Mouse (Mus musculus): ENCODE measurements around the gene Gse1. TPM values are rescaled to one million over a fixed set of nuclear protein-coding genes. Genes with fewer than 3 reads are reported as not detected.

The Gse1 gene
- polyA plus RNA-seq, 1 experiment from 2014 or later, result 10.0 TPM

DNA sequence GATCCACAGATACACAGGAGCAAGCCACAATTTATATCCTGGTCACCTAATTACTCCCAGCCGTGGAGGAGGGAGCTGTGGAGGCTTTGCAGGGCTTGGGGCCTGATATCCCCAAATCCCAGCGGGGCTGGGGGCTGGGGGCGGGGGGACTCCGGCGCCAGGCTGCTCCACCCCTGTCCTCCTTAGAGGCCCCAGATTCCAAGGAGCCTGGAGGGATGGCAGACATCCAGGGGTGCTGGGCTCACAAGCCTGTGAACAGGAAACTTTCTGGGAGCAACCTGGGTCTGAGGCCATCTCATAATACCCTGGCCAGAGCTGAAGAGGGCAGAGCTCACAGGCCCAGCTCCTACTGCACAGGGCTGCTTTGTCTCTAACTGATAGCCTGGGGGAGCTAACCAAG lies 54.2 kb downstream of the Gse1 start:
- H3K27me3 ChIP-seq, result peaks cover 7% of the 10 kb centered on the region; the same call in 1 of the 2 replicates
- peak overlapping the region; percentile 23; the same call in 1 of the 2 replicates for H3K27ac ChIP-seq
- no peak overlapping the region for H3K4me3 ChIP-seq (replicated peaks)
- H3K36me3 ChIP-seq, result no peaks in the 10 kb centered on the region
- no peak for ATAC-seq (replicated peaks; ENCODE audit: low FRiP score)
- H3K4me2 ChIP-seq, result no peak overlapping the region
- H3K9ac ChIP-seq, result no peak overlapping the region
- peaks cover 80% of the 10 kb centered on the region for H3K4me1 ChIP-seq
- no peaks in the 10 kb centered on the region for H3K9me3 ChIP-seq (replicated peaks)
- 44% methylated on average over 5 of the region's 5 CpGs for WGBS

DNA sequence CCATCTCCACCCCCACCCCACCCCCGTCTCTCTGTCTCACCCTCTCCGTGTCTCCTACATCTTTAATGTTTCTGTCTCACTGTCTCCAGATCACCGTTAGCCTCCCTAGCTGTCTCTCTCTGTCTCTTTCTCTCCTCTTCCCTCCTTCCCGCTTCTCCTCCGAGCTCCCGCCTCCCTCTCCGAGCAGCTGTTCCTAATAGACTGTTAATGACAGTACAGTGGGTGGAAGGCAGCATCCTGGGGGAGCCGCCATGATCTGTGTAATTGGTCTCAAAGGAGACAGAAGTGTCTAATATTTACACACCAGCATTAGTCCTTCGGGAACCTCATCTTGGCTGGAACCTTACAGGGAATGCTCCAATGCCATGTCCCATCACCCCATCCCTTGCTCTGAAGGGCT lies 56.0 kb downstream of the Gse1 start:
- 28% methylated on average over 9 of the region's 9 CpGs for WGBS
- H3K9ac ChIP-seq, result no peak overlapping the region
- H3K4me3 ChIP-seq (replicated peaks), result no peak overlapping the region
- no peak for ATAC-seq (replicated peaks; ENCODE audit: low FRiP score)
- no peaks in the 10 kb centered on the region for H3K9me3 ChIP-seq (replicated peaks)
- H3K4me1 ChIP-seq, result peaks cover 80% of the 10 kb centered on the region
- no peaks in the 10 kb centered on the region for H3K36me3 ChIP-seq
- peaks cover 7% of the 10 kb centered on the region; the same call in 1 of the 2 replicates for H3K27me3 ChIP-seq
- H3K27ac ChIP-seq, result peak overlapping the region; percentile 68
- no peak overlapping the region for H3K4me2 ChIP-seq

DNA sequence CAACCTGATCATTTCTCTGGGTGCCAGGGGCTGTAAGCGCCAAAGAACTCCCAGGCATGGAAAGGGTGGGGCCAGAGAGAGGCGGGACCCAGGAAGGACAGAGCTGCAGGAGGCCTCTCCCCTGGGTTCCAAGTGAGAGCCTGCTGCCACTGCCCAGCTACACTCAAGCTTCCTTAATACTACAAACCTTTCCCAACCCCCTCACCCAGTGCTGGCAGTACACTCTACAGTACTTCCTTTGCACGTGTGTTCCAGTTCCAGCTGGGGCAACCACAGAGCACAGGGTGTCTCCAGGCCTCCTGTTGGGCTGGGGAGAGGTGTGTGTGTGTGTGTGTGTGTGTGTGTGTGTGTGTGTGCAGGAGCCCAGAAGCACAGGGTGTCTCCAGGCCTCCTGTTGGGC lies 56.8 kb downstream of the Gse1 start:
- H3K9me3 ChIP-seq (replicated peaks), result no peaks in the 10 kb centered on the region
- H3K9ac ChIP-seq, result peak overlapping the region; percentile 22; the same call in 1 of the 2 replicates
- WGBS, result 40% methylated on average over 3 of the region's 3 CpGs
- H3K4me3 ChIP-seq (replicated peaks), result no peak overlapping the region
- peak; percentile 38 for ATAC-seq (replicated peaks; ENCODE audit: low FRiP score)
- H3K27ac ChIP-seq, result peak overlapping the region; percentile 68
- H3K36me3 ChIP-seq, result no peaks in the 10 kb centered on the region
- H3K4me2 ChIP-seq, result no peak overlapping the region
- H3K4me1 ChIP-seq, result peaks cover 84% of the 10 kb centered on the region
- peaks cover 7% of the 10 kb centered on the region; the same call in 1 of the 2 replicates for H3K27me3 ChIP-seq

DNA sequence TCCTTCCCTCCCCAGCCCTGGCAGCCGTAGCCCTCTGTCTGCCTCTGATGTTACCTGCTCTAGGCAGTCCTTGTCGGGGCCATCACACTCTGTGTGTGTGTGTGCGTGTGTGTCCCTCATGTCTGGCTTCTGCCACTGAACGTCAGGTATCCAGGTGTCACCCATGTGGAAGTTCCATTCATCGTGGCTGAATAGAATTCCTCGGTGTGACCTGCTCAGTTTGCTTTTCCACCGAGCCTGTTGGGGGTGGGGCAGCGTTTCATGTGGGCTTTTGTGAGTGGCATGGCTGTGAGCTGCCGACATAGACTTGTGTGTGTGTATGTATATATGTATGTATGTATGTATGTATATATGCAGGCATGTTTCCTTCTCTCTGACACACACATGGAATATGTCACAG lies 57.6 kb downstream of the Gse1 start:
- peak overlapping the region; percentile 68; the same call in 1 of the 2 replicates for H3K27ac ChIP-seq
- 80% methylated on average over 9 of the region's 9 CpGs for WGBS
- H3K9me3 ChIP-seq (replicated peaks), result no peaks in the 10 kb centered on the region

DNA sequence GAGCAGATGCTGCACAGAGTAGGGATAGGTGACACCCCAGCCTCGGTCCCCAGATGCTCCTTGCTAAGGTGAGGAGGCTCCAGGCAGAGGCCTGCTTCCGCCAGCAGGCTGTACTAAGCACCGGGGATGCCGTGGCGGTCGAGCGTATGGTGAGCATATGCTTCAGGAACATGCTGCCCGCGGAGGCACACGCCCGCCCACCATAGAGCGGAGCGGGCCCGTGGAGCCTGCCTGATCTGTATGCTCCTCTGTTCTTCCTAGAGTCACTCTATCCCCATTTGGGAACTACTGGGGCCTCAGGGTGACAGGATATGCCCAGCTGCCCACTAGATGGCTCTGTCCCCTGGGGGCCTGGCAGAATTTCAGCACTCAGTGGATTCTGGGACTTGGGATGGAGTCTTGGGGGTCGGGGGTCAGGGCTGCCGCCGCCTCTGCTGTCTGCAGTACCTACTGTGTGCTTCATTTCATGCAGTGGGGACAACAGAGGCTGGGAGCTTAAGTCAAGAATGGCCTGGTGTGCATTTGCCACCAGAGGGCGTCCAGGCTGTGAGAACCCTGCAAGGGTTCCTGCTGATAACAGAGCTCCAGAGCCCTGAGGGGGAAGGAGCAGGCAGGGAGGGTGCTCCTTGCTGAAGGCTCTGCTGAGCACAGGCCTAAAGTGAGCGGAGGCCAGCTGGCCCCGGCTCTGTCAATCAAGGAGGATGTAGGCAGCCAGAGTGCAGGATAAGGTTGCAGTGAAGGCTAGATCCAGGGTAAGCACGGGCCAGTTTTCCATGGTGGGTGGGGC lies 60.1 kb downstream of the Gse1 start:
- no peaks in the 10 kb centered on the region for H3K27me3 ChIP-seq
- peak; percentile 43 for ATAC-seq (replicated peaks; ENCODE audit: low FRiP score)
- H3K4me3 ChIP-seq (replicated peaks), result no peak overlapping the region
- H3K4me2 ChIP-seq, result no peak overlapping the region
- peak overlapping the region; percentile 29; the same call in 1 of the 2 replicates for H3K27ac ChIP-seq
- no peak overlapping the region for H3K9ac ChIP-seq
- H3K4me1 ChIP-seq, result peaks cover 85% of the 10 kb centered on the region
- H3K36me3 ChIP-seq, result no peaks in the 10 kb centered on the region
- 48% methylated on average over 21 of the region's 21 CpGs for WGBS
- H3K9me3 ChIP-seq (replicated peaks), result no peaks in the 10 kb centered on the region

More for the DNA sequence above, 57.6 kb downstream of the Gse1 start:
- no peak for ATAC-seq (replicated peaks; ENCODE audit: low FRiP score)
- Histone ChIP-seq H3K9ac (no peak overlapping the region), H3K4me3 (replicated peaks) (no peak overlapping the region), H3K27me3 (no peaks in the 10 kb centered on the region), H3K4me1 (peaks cover 84% of the 10 kb centered on the region), H3K36me3 (no peaks in the 10 kb centered on the region), H3K4me2 (no peak overlapping the region)

DNA sequence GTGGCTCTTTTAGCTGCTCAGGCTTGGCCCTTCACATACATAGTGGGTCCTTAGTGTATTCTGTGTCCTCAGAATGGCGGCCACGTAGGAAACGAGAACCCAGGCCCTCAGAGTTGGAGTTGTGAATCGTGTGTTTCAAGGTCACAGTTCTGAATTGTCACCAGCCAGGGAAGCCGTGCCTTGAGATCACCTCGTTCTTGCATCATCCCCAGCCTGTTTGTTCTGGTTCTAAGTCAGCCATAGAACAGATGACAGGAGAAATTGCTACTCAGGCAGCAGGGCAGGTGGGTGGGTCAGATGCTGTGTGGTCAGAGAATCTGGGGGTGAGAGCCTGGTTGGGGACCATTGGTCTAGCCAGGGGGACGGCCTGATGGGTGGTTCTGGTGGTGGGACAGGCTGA lies 60.9 kb downstream of the Gse1 start:
- no peak for ATAC-seq (replicated peaks; ENCODE audit: low FRiP score)
- Histone ChIP-seq H3K27ac (peak overlapping the region; percentile 25; the same call in 1 of the 2 replicates), H3K9me3 (replicated peaks) (no peaks in the 10 kb centered on the region), H3K9ac (no peak overlapping the region), H3K27me3 (no peaks in the 10 kb centered on the region), H3K4me1 (peaks cover 87% of the 10 kb centered on the region), H3K36me3 (no peaks in the 10 kb centered on the region), H3K4me3 (replicated peaks) (no peak overlapping the region), H3K4me2 (no peak overlapping the region)
- WGBS, result 80% methylated on average over 7 of the region's 7 CpGs

DNA sequence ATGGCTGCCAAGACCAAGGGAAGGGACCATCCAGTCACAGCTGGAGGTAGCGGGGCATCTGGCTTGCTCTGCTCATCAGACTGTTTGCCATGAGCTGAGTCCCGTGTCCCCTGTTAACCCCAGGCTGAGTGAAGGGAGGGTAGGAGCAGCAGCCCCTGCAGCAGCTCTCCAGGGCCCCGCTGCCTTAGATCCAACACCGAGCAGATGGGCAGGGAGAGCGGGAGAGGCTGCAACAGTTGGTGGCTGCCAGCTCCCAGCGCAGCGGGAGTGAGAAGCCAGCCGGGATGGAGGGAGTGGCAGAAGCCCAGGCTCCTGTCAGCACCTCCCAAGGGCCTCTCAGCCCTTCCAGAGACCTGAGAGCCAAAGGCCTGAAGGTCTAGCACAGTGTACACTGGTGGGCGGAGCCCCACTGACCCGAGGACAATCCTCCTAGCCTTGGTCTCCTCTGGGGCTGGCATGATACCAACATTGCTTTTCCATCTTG lies 61.5 kb downstream of the Gse1 start:
- H3K9ac ChIP-seq, result no peak overlapping the region
- 42% methylated on average over 10 of the region's 10 CpGs for WGBS
- H3K27ac ChIP-seq, result peak overlapping the region; percentile 25; the same call in 1 of the 2 replicates
- H3K4me1 ChIP-seq, result peaks cover 87% of the 10 kb centered on the region
- no peak for ATAC-seq (replicated peaks; ENCODE audit: low FRiP score)
- H3K9me3 ChIP-seq (replicated peaks), result no peaks in the 10 kb centered on the region
- no peaks in the 10 kb centered on the region for H3K27me3 ChIP-seq
- H3K4me2 ChIP-seq, result no peak overlapping the region
- no peak overlapping the region for H3K4me3 ChIP-seq (replicated peaks)
- no peaks in the 10 kb centered on the region for H3K36me3 ChIP-seq

DNA sequence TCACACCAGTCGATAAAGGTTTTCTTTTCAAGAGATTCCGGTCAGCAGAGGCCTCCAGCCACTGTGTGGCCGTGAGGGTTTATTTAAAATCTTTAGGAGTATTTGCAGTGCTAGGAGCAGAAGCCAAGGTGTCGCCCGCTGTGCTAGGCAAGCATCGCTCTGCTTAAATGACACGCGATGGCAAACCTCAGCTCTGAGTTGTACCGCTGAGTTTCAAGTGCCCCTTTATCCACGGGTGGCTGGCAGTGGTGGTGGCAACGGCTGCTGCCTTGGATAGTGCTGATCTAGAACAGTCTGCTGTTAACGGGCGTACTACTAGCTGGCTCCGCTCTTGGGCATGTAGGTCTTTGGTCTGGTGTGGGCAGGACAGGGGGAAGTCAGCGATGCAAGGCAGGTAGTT lies 62.4 kb downstream of the Gse1 start:
- Histone ChIP-seq H3K9me3 (replicated peaks) (no peaks in the 10 kb centered on the region), H3K36me3 (no peaks in the 10 kb centered on the region), H3K4me1 (peaks cover 87% of the 10 kb centered on the region), H3K27ac (peak overlapping the region; percentile 30; the same call in 1 of the 2 replicates), H3K4me2 (no peak overlapping the region), H3K4me3 (replicated peaks) (no peak overlapping the region), H3K9ac (no peak overlapping the region), H3K27me3 (no peaks in the 10 kb centered on the region)
- 66% methylated on average over 15 of the region's 15 CpGs for WGBS
- no peak for ATAC-seq (replicated peaks; ENCODE audit: low FRiP score)

DNA sequence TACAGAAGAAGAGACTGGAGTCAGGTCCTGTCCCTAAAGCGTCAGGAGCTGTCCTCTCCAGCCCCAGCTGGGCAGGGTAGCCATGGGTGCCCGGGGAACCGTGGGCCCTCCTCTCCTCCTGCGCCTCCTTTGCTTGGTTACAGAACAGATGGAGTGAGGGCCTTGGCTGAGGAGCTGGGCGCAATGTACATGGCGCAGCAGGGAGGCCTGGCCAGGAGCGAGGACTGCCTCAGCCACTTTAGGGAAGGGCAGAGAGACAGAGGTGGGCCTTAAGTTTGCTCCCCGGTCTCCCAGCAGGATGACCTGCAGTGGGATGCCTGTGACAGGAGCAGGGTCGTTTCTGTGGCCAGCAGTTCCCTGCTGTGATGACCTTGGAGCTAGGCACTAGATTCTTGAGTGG lies 63.4 kb downstream of the Gse1 start:
- H3K9me3 ChIP-seq (replicated peaks), result no peaks in the 10 kb centered on the region
- 83% methylated on average over 9 of the region's 9 CpGs for WGBS
- H3K4me3 ChIP-seq (replicated peaks), result no peak overlapping the region
- no peaks in the 10 kb centered on the region for H3K36me3 ChIP-seq
- no peak for ATAC-seq (replicated peaks; ENCODE audit: low FRiP score)
- peaks cover 89% of the 10 kb centered on the region for H3K4me1 ChIP-seq
- H3K9ac ChIP-seq, result no peak overlapping the region
- H3K27ac ChIP-seq, result 0 out of 2 replicates have a peak overlapping the region, but pooled peaks have one; percentile 6
- H3K27me3 ChIP-seq, result no peaks in the 10 kb centered on the region
- H3K4me2 ChIP-seq, result no peak overlapping the region

DNA sequence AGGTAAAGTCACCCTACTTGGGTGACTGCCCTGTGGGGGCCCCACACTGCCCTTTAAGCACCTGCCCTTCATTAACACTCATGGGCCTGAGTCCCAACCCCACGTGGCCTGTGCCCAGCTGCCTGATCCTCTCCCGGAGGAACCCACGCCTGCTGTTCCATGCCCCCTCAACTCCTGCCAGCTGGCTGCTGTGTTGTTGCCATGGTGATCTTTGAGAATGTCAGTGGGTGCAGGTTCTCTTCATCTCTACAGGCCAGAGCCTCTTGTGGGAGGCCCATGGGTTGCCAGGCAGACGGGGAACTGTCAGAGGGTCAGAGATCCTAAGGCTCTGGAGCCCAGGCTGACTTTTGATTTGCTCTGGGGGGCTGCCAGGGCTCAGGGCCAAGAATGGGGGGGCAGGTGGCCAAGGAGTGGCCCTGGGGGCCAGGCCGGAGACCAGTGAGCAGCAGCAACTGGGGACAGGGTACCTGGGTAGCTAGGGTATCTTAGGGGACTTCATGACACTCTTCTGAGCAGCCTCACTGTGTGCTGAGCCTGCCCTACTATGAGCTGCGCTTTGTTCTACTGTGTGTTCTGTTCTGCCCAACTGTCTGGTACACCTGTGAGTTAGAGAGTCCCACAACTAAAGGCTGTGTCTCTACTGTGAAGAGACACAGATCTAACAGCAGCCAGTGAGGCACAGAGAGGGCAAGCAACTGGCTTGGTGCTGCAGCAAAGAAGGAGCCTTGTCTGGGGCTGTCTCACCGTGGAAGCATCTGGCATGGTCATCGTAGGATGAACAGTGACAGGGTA lies 64.3 kb downstream of the Gse1 start:
- H3K4me2 ChIP-seq, result no peak overlapping the region
- H3K9me3 ChIP-seq (replicated peaks), result no peaks in the 10 kb centered on the region
- no peak for ATAC-seq (replicated peaks; ENCODE audit: low FRiP score)
- H3K4me3 ChIP-seq (replicated peaks), result no peak overlapping the region
- no peak overlapping the region for H3K9ac ChIP-seq
- H3K36me3 ChIP-seq, result no peaks in the 10 kb centered on the region
- no peaks in the 10 kb centered on the region for H3K27me3 ChIP-seq
- H3K27ac ChIP-seq, result peak overlapping the region; percentile 7; the same call in 1 of the 2 replicates
- peaks cover 94% of the 10 kb centered on the region for H3K4me1 ChIP-seq
- WGBS, result 61% methylated on average over 8 of the region's 8 CpGs

DNA sequence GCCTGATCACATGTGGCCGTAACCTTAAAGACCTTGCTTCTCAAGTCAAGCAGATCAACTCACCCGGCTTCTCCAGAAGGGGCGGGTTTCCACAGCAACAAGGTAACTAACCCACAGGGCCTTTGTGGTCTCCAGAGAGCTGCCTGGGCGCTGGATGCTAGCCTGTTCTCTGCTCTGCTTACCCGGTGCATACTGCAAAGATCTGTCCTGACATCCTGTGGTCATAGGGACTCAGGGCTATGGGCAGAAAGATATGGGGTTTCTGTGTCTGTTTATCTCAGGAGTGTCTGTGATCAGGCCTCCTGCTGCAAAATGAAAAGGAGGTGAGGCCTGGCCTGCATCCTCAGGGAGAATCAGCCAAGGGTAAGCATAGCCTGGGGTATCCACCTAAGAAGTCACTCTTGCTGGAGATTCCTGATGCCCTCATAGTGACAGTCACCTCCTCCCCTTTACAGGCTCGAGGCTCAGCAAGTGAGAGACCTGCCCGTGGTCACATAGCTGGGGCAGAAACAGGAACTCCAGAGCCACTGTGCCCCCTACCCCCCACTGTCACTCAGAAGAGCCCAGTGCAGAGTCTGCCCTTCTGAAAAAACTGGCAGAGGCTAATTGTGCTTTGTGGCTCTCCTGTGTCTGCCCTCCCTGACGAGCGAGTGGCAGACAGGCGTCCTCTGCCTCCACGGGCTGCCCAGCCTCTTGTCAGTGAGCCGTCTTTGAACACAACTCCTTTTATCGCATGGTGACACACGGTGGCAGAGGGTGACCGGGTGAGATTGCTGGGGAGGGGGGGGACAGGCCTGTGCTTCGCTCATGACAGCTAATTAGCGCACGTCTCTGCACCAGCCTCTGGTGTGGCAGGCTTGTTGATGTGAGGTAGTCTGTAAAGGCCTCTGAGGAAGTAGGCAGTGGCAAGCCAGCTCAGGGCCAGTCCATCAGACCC lies 65.4 kb downstream of the Gse1 start:
- Histone ChIP-seq H3K27ac (peak overlapping the region; percentile 7), H3K4me1 (peaks cover 93% of the 10 kb centered on the region), H3K9me3 (replicated peaks) (no peaks in the 10 kb centered on the region), H3K36me3 (no peaks in the 10 kb centered on the region), H3K27me3 (no peaks in the 10 kb centered on the region), H3K4me2 (no peak overlapping the region), H3K9ac (no peak overlapping the region), H3K4me3 (replicated peaks) (no peak overlapping the region)
- WGBS, result 36% methylated on average over 18 of the region's 18 CpGs
- no peak for ATAC-seq (replicated peaks; ENCODE audit: low FRiP score)
